Mouse (Mus musculus) monocyte, adult 5-6 weeks (primary cell): ENCODE results near the gene Sap18. TPM values are rescaled to one million over a fixed set of nuclear protein-coding genes. Genes with fewer than 3 reads are reported as not detected.
A peak's percentile ranks its signal among the peaks of the same experiment; 100 is the strongest.
"Not testable (repeated sequence)": the region's sequence is repeated elsewhere in the genome, so short reads cannot be mapped to it uniquely, and the experiment has no call there.

Source experiments
- ATAC-seq: fragments of 153-309, 156-312 bp; replicated peaks from 2 replicates; pipeline ENCODE4 v1.8.0; 2017; ENCODE audit warnings: mild to moderate bottlenecking; ENCODE audit not compliant: low TSS enrichment, insufficient number of reproducible peaks, severe bottlenecking, poor library complexity, low FRiP score
- total RNA-seq: library from RNA; stranded (forward); fragments of 200-1000, 200-491, 200-594 nt; gene quantifications from 3 replicates; pipeline ENCODE4 v1.2.3, GENCODE M21; 2017

Sap18 gene
- total RNA-seq, 1 experiment from 2014 or later = 24.4 TPM

- no peak for ATAC-seq
These were observed 13.9 kb downstream of the Sap18 start for GRCm38 (mm10) chr14:57811844-57812243.

DNA sequence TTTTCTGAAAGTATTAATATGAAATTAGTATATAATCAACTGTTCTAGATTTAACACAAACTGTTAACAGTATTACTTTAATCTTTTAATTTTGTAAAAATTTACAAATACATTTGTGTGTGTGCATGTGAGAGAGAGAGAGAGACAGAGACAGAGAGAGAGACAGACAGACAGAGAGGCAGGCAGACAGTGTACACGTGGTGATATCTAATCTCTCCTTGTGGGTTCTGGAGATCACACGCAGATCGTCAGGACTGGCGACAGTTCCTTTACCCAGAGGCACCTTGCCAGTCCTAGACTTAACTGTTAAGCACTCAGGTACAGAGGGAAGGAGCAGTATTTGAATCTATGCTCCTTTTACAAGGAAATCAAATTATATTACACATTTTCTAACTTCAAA lies 22.9 kb downstream of the Sap18 start:
- ATAC-seq = no peak

GRCm38 (mm10) chr14:57825788-57826751 lies 28.1 kb downstream of the Sap18 start, which contains the start of the genes Ska3 and Mrpl57:
Gene Ska3, minus strand, starts transcription at chr14:57826185.
Gene Mrpl57, plus strand, starts transcription at chr14:57826234.
- ATAC-seq = peak; percentile 86

DNA sequence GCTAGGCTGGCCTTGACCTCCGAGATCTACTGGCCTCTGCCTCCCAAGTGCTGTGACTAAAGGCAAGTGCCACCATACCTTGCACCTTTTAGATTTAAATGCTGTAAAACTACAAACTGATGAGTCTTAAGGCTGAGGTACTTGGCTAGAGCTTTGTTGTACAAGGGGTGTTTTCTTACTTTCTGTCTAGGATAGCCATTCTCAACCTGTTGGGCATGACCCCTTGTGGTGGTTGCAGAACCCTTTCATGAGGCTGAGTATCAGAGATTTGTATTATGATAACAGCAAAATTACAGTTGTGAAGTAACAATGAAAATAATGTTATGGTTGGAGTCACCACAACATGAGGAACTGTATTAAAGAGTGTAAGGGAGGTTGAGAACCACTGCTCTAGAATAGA lies 29.3 kb downstream of the Sap18 start:
- ATAC-seq = no peak

GRCm38 (mm10) chr14:57833526-57833925 lies 35.5 kb downstream of the Sap18 start:
- ATAC-seq = no peak

DNA sequence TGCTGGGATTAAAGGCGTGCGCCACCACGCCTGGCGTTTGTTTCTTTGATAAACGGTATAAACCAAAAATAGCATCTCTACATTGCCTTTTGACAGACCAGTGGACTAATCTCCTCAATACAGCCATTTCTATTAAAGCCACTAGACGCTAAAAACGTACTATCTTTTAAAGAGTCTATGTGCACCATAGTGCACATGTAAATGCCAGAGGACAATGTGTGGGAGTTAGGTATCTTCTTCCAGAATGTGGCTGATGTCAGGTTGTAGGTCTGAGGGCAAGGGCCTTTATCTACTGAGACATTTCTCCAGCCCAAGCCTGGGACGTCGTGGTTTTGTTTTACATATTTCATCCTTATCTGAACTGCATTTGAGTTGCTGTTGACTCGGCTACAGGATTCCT lies 37.2 kb downstream of the Sap18 start:
- ATAC-seq = no peak

DNA sequence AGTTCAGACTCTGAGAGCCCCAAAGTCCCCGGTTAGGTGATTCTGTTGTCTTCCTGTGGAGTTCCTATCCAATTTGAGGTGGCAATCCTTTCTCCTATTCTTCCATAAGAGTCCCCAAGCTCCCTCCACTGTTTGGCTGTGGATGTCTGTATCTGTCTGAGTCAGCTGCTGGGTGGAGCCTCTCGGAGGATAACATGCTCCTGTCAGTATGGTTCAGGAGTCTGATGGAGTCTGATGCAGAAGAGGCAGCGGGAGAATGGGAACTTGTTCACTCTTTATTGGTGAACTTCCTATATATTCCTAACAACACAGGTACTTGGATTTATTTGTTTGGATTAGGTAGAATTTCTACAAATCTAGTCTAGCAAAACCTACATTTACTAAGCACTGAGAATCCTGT lies 46.6 kb downstream of the Sap18 start:
- ATAC-seq = no peak

DNA sequence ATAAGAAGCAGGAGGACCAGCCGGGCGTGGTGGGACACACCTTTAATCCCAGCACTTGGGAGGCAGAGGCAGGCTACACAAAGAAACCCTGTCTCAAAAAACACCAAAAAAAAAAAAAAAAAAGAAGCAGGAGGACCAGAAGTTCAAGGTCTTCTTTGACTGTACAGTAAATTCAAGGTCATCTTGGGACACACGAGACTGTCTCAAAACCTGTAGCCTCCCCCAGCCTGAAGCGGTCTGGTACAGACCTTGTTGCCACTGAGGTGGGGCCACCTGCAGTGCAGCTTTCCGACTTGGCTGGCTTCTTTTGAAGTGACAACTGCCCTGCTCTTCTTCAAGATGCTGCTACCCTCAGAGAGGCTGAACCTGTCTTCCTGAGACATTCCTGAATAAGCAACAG lies 50.1 kb downstream of the Sap18 start:
- ATAC-seq = not testable (repeated sequence)

- no peak for ATAC-seq
These were observed 50.7 kb downstream of the Sap18 start for GRCm38 (mm10) chr14:57848646-57849045.

DNA sequence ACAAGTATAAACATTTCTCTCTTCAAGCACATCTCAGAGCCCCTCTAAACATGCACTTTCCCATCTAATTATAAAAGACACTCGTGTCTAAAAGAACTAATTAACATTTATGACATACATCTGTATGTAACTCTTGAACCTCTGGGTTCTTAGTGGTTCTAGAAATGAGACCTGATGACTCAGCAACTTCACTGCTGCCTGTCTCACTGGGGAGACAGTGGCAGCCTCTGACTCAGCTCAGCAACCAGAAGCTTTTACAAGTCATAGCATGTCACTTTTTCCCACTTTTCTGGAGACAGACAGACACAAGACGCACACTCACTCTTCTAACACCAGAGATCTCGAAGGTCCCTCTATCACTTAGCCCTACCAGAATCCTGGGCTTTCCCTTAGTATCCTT lies 52.4 kb downstream of the Sap18 start:
- ATAC-seq = no peak

DNA sequence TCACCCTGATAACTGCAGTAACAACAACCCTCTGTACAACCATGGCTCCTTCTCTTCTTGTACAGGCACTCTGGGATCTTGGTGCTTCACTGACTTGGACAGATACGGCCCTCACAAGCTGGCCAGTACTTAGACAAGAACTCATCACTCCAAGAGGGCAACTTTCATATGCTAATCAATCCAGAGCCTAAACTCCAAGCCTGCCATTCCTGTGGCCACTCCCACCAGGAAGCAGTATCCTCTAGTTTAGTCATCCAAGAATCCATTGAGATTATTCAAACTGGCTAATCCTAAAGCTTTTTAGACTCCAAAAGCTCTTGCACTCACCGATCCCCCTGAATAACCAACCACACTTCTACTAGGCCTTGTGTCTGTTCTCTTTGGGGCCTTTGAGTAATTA lies 55.0 kb downstream of the Sap18 start:
- no peak for ATAC-seq

GRCm38 (mm10) chr14:57856037-57856436 lies 58.1 kb downstream of the Sap18 start:
- ATAC-seq = not testable (repeated sequence)

Other genes with a start within 250 kb of the Sap18 start
- 6.9 to 17.5 TPM (median 7.5 TPM) in 3 replicates for gene Eef1akmt1, start 226.6 kb upstream of the Sap18 start, total RNA-seq
- 31.5 to 36.8 TPM (median 34.4 TPM) in 3 replicates for gene Xpo4, start 132.8 kb upstream of the Sap18 start, total RNA-seq
- 0.58 TPM in 1 of 3 replicates, not detected in the others for gene Gm49361, start 52.1 kb upstream of the Sap18 start, total RNA-seq
- gene Lats2, start 39.8 kb upstream of the Sap18 start, total RNA-seq = 68.5 to 76.5 TPM (median 75.4 TPM) in 3 replicates
- gene Ska3, start 28.0 kb downstream of the Sap18 start, total RNA-seq = 0.53 to 4.5 TPM (median 0.97 TPM) in 3 replicates
- gene Mrpl57, start 28.1 kb downstream of the Sap18 start, total RNA-seq = 28.3 to 83.7 TPM (median 43.6 TPM) in 3 replicates
- 99.2 to 138 TPM (median 128 TPM) in 3 replicates for gene Zdhhc20, start 92.1 kb downstream of the Sap18 start, total RNA-seq
- 110 to 135 TPM (median 128 TPM) in 3 replicates for gene Micu2, start 201.1 kb downstream of the Sap18 start, total RNA-seq